Mouse (Mus musculus): Measurements from ENCODE around the gene Fdxr. TPM values are rescaled to one million over a fixed set of nuclear protein-coding genes. Genes with fewer than 3 reads are reported as not detected.

The Fdxr gene
- polyA plus RNA-seq, 1 experiment: 56.8 TPM

DNA sequence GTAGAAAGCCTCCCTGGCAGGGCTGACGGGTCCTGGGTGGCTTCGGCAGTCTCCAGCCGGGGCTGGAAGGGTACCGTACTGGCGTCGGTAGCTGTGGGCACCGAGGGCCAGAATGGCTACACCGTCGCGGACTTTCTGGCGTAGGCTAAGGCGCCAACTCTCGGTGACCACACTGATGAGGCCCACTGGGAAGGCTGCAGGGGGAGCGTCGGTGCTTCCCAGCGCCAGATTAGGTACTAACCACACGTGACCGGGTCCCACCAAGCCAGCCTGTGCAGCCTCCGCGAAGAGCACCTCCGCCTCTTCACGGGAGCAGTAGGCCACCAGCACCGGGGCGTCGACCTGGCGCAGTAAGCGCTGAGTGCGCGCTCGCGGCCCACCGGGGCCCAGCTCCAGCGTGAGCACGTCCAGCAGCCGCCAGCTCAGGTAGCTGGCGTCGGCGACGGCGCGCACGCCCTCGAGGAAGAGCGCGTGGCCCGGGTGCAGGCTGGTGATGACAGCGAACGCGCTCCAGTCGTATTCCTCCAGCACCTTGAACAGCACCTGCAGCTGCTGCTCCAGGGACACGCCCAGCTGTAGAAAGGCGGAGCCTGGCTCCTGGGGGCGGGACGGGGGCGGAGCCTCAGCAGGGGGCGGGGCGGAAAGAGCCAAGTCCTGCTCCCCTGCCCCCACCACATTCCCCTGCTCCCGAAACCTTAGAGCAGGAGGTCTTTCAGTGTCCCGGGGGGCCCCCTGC, 18.9 kb downstream of the Fdxr start:
- Histone ChIP-seq H3K4me1 (ENCODE audit: control insufficient read depth, insufficient read depth, low read length) (peaks cover 44% of the 10 kb centered on the region), H3K4me3 (replicated peaks; ENCODE audit: insufficient read depth, low read depth, low read length) (no peak overlapping the region), H3K27me3 (ENCODE audit: control insufficient read depth, insufficient read depth, low read length) (no peaks in the 10 kb centered on the region), H3K27ac (ENCODE audit: insufficient read depth, low read length) (no peak overlapping the region)
- TF ChIP-seq CTCF (IDR thresholded peaks at IDR 0.05; ENCODE audit: borderline replicate concordance, insufficient read depth, low read depth, low read length) (no peak), POLR2A (IDR thresholded peaks at IDR 0.05; ENCODE audit: borderline replicate concordance, insufficient read depth, low read length) (no peak)
- WGBS: 19% methylated on average over 59 of the region's 59 CpGs
- no peak for DNase-seq

DNA sequence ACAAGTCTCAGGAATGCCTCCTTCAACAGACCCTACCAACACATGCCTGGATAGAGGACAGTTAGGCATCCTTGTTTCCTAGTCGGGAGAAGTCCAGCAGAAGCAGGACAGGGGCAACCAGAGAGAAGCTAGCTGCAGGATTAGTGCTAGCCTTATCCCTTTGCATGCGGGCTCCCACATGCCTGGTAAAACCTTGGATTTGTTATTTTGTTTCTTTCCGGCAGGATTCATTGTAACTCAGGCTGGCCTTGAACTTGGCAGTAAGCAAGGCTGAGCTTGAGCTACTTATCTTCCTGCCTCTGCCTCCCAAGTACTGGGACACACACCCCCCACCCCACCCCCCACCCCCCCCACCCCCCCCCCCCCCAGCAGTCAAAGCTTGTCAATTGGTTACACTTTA, 25.6 kb downstream of the Fdxr start:
- DNase-seq: no peak
- Histone ChIP-seq H3K27ac (ENCODE audit: insufficient read depth, low read length) (no peak overlapping the region), H3K4me1 (ENCODE audit: control insufficient read depth, insufficient read depth, low read length) (peaks cover 49% of the 10 kb centered on the region), H3K27me3 (ENCODE audit: control insufficient read depth, insufficient read depth, low read length) (no peaks in the 10 kb centered on the region), H3K4me3 (replicated peaks; ENCODE audit: insufficient read depth, low read depth, low read length) (no peak overlapping the region)
- 68% methylated on average over 3 of the region's 3 CpGs for WGBS
- TF ChIP-seq CTCF (IDR thresholded peaks at IDR 0.05; ENCODE audit: borderline replicate concordance, insufficient read depth, low read depth, low read length) (no peak), POLR2A (IDR thresholded peaks at IDR 0.05; ENCODE audit: borderline replicate concordance, insufficient read depth, low read length) (no peak)

DNA sequence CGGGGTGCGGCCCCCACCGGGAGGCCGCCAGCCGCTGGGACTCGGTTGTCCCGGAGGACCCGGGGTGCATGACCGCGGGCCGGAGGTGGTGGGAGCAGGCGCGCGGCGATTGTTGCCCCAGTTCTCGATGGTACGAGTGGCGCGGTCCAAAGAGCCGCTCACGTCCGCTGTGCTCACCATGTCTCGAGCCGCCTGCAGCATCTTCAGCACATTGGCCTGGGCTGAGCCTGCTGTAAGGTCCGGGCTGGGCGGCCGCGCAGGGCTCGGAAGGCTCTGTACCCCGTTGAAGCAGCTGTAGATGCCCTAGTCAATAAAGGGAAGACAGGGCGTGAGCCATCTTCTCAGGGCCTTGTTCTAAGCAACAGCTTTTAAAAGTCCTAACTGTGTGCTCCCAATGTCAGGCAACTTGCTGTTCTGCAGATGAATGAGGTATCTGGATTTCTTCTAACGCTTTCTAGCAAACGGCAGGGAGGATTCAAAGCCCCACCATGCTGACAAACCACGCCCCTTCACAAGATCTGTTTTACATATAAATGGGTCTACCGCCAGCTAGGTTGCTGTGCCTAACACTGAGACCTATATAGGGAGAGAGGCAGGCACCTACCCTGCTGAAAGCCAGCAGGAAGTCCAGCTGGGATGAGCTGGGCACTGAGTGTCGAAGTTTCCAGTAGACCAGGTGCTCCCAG, 26.3 kb downstream of the Fdxr start:
- no peak for DNase-seq
- Histone ChIP-seq H3K4me1 (ENCODE audit: control insufficient read depth, insufficient read depth, low read length) (peaks cover 50% of the 10 kb centered on the region), H3K27ac (ENCODE audit: insufficient read depth, low read length) (peak overlapping the region; percentile 6; the same call in 1 of the 2 replicates), H3K27me3 (ENCODE audit: control insufficient read depth, insufficient read depth, low read length) (no peaks in the 10 kb centered on the region), H3K4me3 (replicated peaks; ENCODE audit: insufficient read depth, low read depth, low read length) (no peak overlapping the region)
- TF ChIP-seq POLR2A (IDR thresholded peaks at IDR 0.05; ENCODE audit: borderline replicate concordance, insufficient read depth, low read length) (no peak), CTCF (IDR thresholded peaks at IDR 0.05; ENCODE audit: borderline replicate concordance, insufficient read depth, low read depth, low read length) (no peak)
- WGBS: 16% methylated on average over 36 of the region's 36 CpGs

DNA sequence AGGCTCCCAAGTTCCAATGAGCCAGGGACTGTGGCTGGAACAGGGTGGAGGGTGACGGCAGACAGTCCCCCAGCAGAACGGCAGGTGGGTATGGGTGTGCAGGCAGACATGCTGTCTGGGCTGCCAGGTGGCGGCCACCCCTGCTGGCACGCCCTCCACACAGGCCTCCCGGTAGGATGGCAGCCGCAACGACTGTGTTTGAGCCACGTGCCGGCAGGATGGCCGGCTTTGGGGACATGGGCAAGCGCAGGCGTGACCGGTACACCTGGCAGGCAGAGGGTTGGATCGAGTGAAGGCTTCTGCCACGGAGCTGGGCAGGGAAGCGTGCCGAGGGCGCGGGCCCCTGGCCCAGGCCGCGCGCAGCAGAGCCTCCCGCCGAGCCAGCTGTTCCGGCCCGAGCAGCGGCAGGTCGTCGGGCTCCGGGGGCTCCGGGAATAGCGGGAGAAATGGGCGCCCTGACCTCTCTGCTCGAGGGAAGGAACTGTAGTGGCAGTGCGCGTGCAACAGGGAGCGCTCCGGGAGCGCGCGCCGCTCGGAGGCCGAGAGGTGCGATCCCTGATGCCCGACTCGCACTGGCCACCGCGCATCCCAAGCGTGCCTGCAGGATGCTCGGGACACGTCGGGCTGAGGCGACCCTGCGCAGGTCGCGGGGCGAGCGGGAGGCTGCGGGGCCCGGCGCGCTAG, 27.0 kb downstream of the Fdxr start:
- TF ChIP-seq POLR2A (IDR thresholded peaks at IDR 0.05; ENCODE audit: borderline replicate concordance, insufficient read depth, low read length) (no peak), CTCF (IDR thresholded peaks at IDR 0.05; ENCODE audit: borderline replicate concordance, insufficient read depth, low read depth, low read length) (no peak)
- no peaks in the 10 kb centered on the region for H3K27me3 ChIP-seq (ENCODE audit: control insufficient read depth, insufficient read depth, low read length)
- 7% methylated on average over 63 of the region's 63 CpGs for WGBS
- peaks cover 57% of the 10 kb centered on the region for H3K4me1 ChIP-seq (ENCODE audit: control insufficient read depth, insufficient read depth, low read length)
- H3K27ac ChIP-seq (ENCODE audit: insufficient read depth, low read length): peak overlapping the region; percentile 6; the same call in 1 of the 2 replicates
- DNase-seq: peak; percentile 63 to 74
- no peak overlapping the region for H3K4me3 ChIP-seq (replicated peaks; ENCODE audit: insufficient read depth, low read depth, low read length)

DNA sequence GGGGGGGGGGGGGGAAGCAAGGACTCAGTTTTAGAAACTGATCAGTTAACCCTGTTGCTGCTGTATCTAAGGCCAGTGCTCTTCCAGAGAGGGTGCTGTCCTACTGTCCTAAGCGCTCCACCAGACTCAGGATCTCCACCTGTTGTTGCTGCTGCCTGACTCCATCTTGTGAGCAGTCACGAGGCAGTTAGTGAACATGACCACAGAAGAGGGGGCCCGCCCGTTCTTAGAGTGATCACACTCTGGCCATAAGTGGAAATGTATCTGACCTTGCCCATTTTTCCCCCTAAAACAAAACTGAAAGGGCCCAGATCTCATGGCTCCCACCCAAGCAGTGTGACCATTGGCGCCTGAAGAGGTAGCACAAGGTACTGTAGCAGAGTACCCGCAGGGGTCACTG, 28.9 kb downstream of the Fdxr start:
- no peak for TF ChIP-seq CTCF (IDR thresholded peaks at IDR 0.05; ENCODE audit: borderline replicate concordance, insufficient read depth, low read depth, low read length)
- no peak for TF ChIP-seq POLR2A (IDR thresholded peaks at IDR 0.05; ENCODE audit: borderline replicate concordance, insufficient read depth, low read length)
- 60% methylated on average over 6 of the region's 6 CpGs for WGBS
- no peaks in the 10 kb centered on the region for H3K27me3 ChIP-seq (ENCODE audit: control insufficient read depth, insufficient read depth, low read length)

DNA sequence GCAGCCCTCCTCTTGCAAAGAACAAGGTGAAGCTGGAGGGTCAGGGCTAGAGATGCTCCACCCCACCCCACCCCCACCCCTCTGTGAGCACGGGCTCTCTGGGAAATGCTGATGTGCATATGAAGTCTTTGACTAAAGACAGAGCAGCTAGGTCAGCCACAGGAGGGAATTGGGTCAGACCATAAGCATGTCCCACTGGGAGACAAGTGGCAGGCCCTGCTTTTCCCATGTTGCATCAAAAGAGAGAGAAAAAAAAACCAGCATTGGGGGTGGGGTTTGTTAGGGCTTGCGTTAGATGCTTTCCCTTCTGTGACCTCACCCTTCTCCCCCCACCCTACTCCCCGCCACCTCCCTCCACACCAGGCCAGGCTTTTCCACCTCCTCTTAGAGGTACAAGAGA, 29.6 kb downstream of the Fdxr start:
- no peak overlapping the region for H3K4me3 ChIP-seq (replicated peaks; ENCODE audit: insufficient read depth, low read depth, low read length)
- H3K27me3 ChIP-seq (ENCODE audit: control insufficient read depth, insufficient read depth, low read length): no peaks in the 10 kb centered on the region

More for the DNA sequence above, 28.9 kb downstream of the Fdxr start:
- no peak for DNase-seq
- H3K27ac ChIP-seq (ENCODE audit: insufficient read depth, low read length): peak overlapping the region; percentile 14; the same call in 1 of the 2 replicates
- no peak overlapping the region for H3K4me3 ChIP-seq (replicated peaks; ENCODE audit: insufficient read depth, low read depth, low read length)
- H3K4me1 ChIP-seq (ENCODE audit: control insufficient read depth, insufficient read depth, low read length): peaks cover 65% of the 10 kb centered on the region

DNA sequence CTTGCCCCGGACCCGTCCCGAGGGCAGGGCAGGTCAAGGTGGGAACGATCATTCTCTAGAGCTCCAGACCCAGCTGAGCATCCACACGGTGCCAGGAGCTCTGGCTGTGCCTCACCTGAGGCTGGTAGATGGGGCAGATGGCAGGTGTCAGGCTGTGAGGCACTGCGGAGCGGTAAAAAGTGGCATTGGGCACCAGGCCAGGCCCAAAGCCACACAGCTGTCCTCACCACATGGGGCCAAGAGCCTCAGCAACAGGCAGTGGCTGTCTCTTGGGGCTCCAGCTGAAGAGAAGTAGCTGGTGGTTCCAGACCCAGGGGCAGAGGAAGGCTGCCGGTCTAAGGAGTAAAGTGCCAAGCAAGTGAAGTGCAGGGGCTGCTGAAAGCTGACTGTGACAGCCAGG, 30.5 kb downstream of the Fdxr start:
- no peak for TF ChIP-seq CTCF (IDR thresholded peaks at IDR 0.05; ENCODE audit: borderline replicate concordance, insufficient read depth, low read depth, low read length)
- no peak; the same call in 1 of the 2 replicates for TF ChIP-seq POLR2A (IDR thresholded peaks at IDR 0.05; ENCODE audit: borderline replicate concordance, insufficient read depth, low read length)
- H3K27me3 ChIP-seq (ENCODE audit: control insufficient read depth, insufficient read depth, low read length): no peaks in the 10 kb centered on the region
- DNase-seq: peak; percentile 76 to 80
- H3K4me1 ChIP-seq (ENCODE audit: control insufficient read depth, insufficient read depth, low read length): peaks cover 69% of the 10 kb centered on the region
- H3K4me3 ChIP-seq (replicated peaks; ENCODE audit: insufficient read depth, low read depth, low read length): no peak overlapping the region
- peak overlapping the region; percentile 86 for H3K27ac ChIP-seq (ENCODE audit: insufficient read depth, low read length)
- 8% methylated on average over 8 of the region's 8 CpGs for WGBS

More for the DNA sequence above, 29.6 kb downstream of the Fdxr start:
- 30% methylated on average over 3 of the region's 3 CpGs for WGBS
- TF ChIP-seq POLR2A (IDR thresholded peaks at IDR 0.05; ENCODE audit: borderline replicate concordance, insufficient read depth, low read length): no peak
- TF ChIP-seq CTCF (IDR thresholded peaks at IDR 0.05; ENCODE audit: borderline replicate concordance, insufficient read depth, low read depth, low read length): no peak
- peaks cover 65% of the 10 kb centered on the region for H3K4me1 ChIP-seq (ENCODE audit: control insufficient read depth, insufficient read depth, low read length)
- peak overlapping the region; percentile 86 for H3K27ac ChIP-seq (ENCODE audit: insufficient read depth, low read length)
- DNase-seq: no peak
